Mouse (Mus musculus): ENCODE data around the gene Sh3pxd2b.

The Sh3pxd2b gene

DNA sequence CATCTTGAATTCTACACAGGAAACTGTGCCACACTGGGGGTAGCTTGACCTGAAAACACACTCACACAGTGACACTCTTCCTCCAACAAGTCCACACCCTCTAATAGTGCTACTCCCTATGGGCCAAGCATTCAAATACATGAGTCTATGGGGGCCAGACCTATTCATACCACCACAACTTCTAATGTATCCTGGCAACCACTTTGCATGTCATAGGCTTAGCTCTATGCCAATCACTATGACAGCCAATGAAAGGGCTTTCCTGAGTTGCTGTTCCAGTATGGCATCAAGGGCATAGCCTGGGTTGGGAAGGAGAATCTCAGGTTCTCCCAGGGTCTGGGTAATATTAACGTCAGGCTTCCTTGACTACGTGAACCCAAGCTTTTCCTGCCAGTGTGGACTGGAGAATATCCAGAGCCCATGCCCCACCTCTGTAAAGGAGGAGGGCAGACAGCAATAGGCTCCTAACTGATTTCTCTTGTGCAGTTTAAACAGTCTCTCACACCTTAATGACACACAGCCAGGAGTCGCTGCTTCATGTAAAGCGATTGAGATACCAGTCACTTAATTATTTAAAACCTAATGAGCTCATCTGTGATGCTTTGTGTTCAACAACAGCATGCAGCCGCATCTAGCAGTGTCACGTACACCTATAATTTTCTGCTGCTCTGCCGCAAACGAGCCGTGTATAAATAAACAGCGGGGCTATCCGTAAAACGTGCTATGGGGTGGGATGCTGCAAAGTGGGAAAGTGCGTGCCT, 25.8 kb downstream of the Sh3pxd2b start:
- no peak for DNase-seq (ENCODE audit: low spot score)

DNA sequence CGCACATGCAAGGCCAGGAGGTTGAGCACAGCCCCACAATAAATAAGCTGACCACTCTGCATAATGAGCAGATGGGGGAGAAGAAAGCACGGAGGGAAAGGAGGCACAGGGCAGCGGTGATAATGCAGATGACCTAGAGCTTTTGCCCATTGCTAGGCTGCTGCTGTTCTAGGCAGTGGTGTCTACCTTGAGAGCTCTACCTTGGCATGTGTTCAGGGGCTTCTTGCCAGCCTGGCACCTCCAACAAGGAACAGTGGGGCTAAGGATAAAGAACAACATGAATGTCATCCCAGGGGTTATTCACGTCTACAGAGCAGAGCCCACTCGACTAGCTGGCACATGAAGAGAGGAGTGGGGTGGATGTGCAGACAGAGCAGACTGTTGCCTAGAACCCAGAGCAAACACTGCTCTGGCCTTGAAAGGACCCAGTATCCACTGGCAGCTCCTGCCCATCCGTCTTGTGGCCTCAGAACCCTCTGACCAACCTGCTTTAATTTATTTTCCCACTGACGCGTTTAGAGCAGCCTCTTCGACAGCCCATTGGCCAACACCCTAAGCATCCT, 26.5 kb downstream of the Sh3pxd2b start:
- no peak for DNase-seq (ENCODE audit: low spot score)

DNA sequence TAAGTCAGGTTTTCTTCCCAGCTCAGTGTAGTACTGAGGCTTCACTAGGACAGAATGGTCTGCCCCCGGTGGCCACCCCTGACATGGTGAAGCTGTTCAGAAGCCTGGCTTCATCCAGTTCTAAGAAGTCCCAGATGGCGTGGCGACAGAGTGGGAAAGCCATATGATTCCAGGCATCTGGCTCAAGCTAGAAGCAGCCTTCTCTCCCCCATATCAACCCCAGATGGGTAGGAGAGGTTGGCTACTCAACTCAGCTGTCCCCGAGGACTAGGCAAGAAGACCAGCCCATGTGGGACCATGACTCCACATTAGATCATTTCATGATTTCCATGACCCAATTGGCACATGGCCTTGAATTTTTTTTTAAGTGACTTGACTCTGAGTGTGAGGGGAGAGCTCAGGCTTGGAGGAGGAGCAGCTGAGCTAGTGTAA, 27.5 kb downstream of the Sh3pxd2b start:
- no peak for DNase-seq (ENCODE audit: low spot score)

DNA sequence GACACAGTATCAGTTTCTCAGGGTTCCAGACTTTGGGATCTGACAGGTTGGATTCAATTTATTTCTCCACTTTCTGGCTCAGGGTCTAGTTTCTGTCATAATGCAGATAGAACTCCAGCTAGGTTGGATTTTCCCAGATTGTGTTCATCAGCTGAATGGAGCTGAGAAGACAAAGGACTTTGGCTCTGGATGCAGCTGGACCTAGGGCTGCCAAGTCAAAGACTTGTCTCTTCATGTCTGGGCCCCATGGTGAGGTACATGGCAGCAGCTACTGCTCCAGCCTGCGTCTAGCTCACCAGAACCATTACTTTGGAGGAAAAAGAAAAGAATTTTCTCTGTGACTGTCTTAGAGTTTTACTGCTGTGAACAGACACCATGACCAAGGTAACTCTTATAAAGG, 28.5 kb downstream of the Sh3pxd2b start:
- no peak for DNase-seq (ENCODE audit: low spot score)

DNA sequence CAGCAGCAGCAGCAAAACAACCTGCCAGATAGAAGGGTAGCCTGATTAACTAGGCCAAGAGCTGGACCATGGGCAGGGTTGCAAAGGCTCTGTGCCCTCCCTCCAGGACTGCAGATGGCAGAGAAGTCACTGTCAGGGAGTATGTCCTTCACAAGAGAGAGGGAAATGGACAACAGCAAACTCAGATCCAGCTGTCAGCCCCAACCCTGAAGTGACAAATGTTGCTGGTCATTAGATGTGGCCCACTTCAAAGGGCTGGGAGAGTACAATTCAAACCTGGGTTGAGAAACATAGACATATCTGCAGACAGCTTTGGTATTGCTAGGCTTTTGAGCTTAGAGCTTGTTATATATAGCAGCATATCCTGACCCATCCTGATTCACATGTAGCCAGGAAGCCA, 32.3 kb downstream of the Sh3pxd2b start:
- no peak for DNase-seq (ENCODE audit: low spot score)

DNA sequence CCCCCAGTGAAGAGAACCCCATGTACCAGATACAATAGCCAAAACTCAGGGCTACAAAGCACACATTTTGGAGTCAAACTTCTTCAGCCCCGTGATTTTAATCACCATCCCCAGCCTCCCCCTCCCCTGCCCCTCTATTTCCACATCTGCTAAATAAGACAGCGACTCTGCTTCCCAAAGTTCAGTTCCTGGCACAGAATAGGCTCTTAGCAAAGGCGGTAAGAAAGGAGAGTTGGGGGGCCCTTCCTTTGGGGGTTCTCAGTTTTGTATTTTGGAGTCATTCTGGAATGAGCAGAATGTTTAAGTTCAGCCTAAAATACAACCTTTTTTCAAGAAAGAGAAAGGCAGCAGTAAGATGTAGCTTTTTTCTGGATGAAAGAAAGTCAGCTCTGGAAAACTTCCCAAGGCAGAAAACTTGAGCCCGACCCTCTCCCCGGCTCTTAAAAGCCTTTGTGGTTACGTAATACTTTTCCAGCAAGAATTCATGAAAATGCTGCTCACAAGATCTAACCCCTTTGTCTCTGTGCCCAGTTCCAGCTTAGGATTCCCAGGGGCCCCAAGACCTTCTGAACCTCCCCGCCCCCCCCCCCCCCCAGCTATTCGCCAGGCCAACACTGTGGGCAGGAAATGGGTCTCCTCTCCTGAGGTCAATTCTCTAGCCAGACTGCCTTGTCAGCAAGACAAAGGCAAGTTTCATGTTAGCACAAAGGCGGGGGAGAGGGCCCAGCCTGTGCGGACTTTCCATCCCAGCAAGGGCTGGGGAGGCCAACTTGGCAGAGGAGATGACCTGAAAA, 35.9 kb downstream of the Sh3pxd2b start:
- DNase-seq (ENCODE audit: low spot score), result no peak

DNA sequence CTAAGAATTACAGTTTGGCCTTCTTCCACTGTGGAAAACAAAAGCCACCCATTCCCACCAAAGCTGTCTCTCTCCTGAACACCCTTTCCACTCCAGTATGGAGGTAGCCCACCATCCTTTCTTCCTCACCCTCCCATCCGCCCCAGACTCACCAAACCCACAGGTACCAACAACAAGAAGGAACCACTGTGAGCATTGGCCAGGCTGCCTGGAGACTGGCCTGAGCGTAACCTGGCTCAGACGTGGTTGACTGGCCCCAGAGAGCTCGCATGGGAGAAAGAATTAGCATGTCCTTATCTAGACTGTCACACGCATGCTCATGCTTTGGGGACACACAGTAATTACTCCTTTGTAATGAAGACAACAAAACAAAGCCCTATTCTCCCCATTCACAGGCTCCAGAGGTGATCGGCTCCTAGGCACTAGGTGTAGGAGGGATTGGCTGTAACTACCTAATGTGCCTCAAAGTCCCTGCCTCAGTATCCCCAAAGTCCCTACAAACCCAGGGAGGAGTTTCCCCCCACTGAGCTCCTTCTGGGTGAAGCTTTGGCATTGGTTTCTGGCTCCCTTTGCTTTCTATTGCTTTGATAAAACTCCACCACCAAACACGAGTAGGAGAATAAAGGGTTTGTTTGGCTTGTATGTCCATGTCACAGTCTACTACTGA, 36.6 kb downstream of the Sh3pxd2b start:
- no peak for DNase-seq (ENCODE audit: low spot score)

DNA sequence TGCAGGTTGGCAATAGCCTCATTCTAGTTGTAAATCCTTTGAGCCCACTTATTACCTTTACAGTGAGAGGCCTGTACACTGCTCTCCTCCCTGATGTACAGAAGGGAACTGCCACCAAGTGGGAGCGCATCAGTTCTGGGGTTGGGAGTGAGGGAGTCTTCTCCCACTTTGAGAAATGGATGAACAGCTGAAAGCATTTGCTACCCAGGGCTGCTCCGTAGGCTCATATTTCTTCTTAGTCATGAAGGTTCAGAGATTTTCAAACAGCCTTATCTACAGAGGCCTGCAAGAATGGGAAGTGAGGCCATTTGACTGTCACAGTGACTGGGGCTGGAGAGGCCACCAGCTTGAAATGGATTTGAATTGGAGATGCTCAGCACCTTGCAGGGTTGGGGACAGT, 38.4 kb downstream of the Sh3pxd2b start:
- DNase-seq (ENCODE audit: low spot score), result no peak

DNA sequence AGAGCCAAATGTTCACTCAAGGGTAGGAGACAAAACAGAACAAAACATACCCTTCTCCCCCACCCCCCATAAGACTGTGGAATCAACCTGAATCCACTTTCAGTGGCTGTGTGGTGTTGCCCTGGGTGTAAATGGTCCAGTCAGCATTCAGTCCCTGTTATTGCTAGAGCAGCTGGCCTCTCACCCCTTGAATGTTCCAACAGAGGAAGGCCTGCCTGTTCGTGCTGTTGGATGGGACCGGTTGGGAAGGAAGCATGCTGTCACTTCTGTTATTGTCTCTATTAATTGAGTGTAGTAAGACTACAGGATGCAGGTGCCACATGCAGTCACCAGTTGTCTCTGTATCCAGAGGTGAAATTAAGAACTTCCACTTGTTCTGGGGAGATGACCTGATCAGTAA, 40.4 kb downstream of the Sh3pxd2b start:
- no peak for DNase-seq (ENCODE audit: low spot score)

DNA sequence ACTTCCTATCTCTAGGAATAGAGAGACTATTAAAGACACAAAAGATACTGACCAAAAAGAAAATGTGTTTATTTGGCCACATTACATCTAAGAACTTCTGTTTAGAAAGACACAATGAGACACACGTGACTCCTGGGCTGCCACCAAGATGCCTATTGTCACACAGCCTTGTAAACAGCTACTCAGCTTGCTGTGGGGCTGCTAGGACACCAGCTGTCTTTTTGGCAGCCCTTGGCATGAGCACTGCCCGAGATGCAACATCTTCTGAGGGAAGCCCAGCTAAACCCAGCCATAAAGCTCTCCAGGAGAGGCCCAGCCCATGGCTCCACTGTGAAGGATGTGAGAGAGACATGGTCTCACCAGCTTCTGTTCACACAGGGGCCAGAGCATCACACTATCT, 45.5 kb downstream of the Sh3pxd2b start:
- DNase-seq (ENCODE audit: low spot score), result no peak

DNA sequence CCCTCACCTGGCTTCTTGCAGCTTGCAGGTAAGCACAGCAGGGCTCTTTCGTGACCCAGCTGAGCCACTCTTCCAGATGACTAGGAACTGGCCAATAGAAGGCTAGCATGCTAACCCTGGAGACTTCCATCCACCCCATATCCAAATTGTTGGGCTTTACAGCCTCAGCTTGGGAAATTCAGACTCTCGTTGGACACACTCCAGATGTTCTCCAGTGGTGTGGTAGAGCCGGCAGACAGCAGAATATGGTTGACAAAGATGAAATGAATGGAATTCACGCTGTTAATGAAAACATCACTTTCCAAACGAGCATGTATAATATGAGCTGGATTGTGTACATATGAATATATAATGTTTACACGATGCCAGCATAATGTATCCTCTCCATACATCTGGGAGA, 48.2 kb downstream of the Sh3pxd2b start:
- no peak for DNase-seq (ENCODE audit: low spot score)

DNA sequence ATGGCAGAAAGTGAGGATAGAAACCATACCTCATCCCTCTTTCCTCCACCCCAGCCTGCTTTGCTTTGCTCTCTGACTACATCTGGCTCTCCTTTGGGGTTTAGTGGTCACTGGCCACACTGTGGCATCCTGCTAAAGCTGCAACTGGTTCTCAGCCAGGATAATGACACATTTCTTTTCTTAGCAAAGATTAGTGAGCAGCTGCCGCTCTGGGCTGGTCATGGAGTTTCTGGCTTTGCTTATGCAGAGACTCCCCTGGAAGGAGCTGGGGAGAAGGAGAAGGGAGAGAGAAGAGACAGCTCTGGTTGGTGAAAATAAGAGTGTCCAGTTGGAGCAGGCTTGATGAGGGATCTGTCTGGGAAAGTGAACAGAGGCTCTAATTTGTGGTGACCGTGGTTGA, 50.8 kb downstream of the Sh3pxd2b start:
- DNase-seq (ENCODE audit: low spot score), result no peak

DNA sequence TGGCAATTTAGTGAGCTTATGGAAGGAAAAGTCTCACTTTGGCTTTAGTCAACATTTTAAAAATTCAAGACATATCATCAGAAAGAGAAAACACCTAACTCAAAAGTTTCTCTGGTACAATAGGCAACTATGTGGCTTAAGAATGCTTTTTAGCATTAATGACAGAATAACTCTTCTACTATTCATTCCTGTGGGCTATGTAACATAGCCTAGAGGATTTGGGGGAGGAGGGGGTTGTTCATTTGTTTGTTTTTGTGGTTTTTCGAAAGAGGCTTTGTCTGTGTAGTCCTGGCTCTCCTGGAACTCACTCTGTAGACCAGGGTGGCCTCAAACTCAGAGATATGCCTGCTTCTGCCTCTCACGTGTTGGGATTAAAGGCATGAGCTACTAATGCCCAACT, 51.6 kb downstream of the Sh3pxd2b start:
- DNase-seq (ENCODE audit: low spot score), result no peak

DNA sequence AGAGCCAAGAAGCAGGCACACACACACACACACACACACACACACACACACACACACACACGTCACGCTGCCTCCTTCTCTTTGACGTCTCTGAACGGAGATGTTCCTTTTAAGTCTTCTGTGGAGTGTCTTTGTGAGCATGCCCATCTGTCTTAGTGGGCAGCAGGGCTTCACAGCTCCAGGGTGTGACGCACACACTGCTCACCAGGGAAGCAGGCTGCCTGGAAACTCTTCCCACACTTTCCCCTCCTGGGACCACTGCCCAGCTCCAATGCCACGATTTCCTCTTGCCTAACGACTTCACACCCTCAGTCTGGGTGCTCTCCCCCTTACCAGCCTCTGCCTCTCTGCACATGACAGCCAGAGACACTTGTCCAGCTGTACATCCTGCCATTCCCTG, 55.1 kb downstream of the Sh3pxd2b start:
- DNase-seq (ENCODE audit: low spot score), result no peak

DNA sequence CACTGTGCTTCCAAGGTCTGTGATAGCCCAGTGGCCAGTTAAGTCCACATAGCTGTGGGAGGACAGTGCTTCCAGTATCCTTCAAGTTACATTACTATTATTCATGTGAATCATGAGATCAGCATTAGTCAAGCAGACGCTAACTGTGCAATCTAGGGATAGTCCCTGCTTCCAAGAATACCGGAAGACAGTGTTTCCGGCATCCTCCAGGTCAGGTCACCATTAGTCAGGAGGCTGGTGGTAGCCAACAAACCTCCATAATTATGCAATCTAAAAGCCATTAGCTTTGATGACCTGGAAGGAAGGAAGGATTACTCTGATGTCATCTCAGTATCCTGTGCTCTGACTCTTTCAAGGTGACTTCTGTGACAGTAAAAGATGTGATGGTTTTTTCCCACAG, 57.1 kb downstream of the Sh3pxd2b start:
- DNase-seq (ENCODE audit: low spot score), result no peak

DNA sequence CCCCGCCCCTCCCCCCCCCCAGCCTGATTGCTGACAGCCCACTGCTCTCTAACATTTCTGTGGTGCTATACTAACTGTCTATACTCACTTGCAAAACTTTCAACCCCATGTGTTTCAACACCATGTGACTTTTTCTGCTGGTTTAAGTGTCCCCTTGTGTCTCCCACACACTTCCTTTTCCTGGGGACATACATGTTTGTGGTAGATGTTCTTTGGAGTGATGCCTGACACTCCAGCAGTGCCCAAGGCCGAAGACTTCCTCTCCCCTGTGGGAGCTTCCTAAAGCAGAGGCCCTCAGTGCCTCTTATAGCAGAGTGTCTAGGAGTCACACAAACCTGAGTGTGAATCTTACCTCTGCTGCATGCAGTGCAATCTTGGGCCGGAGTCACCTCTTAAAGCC, 60.2 kb downstream of the Sh3pxd2b start:
- no peak for DNase-seq (ENCODE audit: low spot score)

DNA sequence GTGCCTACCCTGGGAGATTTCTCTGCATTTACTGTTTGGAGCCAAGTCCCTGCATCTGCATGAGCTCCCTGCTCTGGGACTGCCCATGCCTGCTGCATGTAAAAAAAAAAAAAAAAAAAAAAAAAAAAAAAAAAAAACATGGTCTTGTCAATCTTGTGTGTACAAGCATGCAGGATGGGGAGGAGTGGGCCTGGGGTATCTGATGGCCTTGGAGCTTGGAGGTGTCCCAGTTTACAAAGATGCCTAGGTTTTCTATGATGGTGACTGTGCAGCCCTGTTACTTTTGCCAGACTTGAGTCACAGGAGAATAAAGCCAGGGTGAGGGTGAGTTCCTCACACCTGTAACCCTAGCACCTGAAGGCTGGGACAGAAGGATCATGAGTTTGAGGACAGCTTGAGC, 61.4 kb downstream of the Sh3pxd2b start:
- no peak for DNase-seq (ENCODE audit: low spot score)

DNA sequence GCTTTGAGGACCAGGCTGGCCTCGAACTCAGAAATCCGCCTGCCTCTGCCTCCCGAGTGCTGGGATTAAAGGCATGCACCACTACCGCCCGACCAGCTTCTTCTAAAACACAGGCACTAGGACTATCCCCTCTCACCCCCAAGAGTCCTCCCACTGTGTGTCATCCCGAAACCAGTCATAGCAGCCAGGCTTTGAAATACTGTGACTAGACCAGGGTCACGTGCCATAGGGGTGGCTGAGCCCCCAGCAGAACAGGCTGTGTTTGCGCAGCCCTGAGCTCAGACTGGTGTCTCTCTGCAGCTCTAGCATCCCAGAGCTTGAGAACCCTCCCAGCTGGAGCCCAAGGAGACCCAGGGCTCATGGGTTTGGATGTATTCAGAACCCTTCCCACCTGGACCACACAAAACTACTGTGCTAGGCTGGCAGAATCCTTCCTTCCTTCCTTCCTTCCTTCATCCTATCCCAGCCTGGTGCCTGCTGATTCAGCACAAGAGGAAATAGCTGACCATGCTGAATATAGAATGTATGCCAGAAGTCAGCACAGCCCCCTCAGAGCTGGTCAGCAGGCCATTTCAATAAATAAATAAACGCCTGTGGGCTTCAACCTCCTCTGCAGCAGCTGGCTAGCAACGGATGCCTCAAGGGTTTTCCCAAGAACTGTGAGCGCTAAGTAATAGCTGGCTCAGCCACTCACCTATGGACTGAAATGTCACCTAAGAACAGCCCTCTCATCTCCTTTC, 62.4 kb downstream of the Sh3pxd2b start:
- no peak for DNase-seq (ENCODE audit: low spot score)

DNA sequence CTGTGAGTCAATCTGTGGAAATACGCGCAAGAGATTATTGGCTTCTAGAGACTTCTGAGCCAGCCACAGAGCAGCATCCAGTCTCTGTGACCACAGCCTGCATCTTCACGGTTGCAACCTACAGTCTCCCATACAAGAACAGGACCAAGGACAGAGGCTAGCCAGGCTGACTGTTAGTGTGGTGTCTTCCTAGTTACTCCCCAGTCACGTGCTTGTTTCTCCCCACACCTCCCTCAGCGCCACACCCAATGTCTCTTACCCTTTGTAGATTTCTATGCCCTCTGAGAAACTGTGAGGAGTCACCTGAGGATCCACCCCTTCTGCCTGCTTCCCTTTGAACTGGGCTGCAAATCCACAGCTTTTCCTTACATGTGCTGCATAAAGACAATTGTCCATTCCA, 72.4 kb downstream of the Sh3pxd2b start:
- no peak for DNase-seq (ENCODE audit: low spot score)

DNA sequence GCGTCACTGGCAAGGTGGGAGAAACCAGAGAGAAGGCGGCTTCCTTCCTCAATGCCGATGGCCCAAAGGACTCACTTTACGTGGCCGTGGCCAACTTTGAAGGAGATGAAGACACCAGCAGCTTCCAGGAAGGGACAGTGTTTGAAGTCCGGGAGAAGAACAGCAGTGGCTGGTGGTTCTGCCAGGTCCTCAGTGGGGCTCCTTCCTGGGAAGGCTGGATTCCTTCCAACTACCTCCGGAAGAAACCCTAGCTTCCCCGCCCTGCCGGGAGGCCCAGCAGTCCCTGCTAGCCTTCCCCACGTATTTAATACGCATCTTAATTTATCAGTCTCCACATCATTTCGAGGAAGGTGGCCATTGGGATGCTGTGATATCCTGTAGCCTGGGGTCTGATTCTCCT, 75.7 kb downstream of the Sh3pxd2b start:
- no peak for DNase-seq (ENCODE audit: low spot score)

DNA sequence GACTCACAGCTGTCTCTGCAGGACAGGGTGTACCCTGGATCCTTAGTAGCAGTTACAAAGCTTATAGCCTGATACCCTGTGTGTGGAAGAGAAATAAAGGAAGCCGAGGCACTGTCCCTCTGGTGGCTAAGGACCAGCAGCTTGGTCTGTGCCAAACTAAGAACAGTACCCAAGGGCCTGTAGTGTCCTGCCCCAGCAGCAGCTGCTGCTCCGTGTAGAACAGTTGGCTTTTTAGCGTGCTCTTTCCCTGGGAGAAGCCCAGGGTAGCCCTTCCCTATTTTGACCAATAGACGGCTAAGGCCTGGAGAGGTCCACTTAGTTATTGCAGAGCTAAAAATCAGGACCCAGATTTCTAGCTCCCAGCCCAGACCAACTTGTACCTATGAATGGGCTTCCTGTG, 77.0 kb downstream of the Sh3pxd2b start:
- no peak for DNase-seq (ENCODE audit: low spot score)

DNA sequence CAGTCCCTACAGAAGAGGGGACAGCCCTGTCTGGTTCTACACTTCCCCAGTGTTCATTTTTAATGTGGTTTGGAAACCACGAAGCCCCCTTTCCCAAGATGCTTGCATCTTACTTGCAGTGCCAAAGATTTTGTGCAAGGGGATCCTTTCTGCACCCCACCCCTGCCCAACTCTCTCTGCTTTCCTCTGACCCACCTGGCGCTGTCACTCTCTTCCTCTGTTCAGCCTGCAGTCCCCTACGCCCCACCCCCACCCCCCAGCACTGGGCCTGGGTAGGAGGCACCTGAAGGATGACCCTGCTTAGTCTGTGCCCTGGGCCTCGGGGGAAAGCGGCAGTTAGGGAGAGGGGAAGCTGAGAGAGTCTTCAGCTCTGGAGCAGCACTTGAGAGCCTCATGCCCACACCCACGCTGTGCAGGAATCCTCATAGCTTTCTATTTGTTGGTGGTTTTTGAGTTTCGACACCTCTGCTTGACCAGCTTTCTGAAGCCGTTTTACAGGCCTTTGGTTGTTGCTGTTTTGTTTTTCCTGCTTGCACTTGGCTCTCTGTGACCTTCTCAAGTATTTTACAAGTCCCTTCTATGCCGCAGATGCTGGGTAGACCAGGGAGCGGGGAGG, 77.5 kb downstream of the Sh3pxd2b start:
- DNase-seq (ENCODE audit: low spot score), result no peak
